Mouse (Mus musculus): ENCODE measurements at regions not wholly inside any gene's neighbourhood (a gene's known extent, or its start where the extent isn't known, plus 50 kb on each side); places are given as distances from the start of the nearest gene placed in this dataset.

- Histone ChIP-seq H3K4me3 (no peak overlapping the region), H3K4me2 (no peak overlapping the region), H3K4me1 (replicated peaks) (no peaks in the 10 kb centered on the region), H3K9me3 (no peaks in the 10 kb centered on the region), H3K27me3 (no peaks in the 10 kb centered on the region), H3K9ac (no peak overlapping the region), H3K36me3 (no peaks in the 10 kb centered on the region), H3K27ac (replicated peaks) (no peak overlapping the region)
- ATAC-seq (ENCODE audit: low FRiP score, low read depth): no peak
- 96% methylated on average over 1 of the region's 1 CpGs for WGBS
Measured at GRCm38 (mm10) chr14:82065173-82065572, 2081.3 kb downstream of the Olfm4 start.

DNA sequence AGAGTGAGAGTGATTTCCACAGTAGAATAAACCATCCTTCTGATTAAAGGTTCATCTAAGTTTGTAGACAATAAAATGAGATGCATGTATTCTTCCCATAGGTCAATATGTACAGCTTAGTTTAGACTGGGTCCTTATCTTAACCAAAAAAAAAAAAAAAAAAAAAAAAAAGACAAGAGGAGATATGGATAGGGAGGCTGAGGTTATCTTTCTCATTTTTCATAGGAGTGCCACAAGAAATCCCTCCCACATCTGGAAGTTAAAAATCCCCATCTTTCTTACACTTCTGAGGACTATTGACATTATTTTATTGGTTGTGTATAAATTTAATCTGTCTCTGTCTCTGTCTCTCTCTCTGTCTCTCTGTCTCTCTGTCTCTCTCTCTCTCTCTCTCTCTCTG lies 2117.8 kb downstream of the Olfm4 start:
- no peak overlapping the region for H3K4me2 ChIP-seq
- H3K9ac ChIP-seq: no peak overlapping the region
- no peaks in the 10 kb centered on the region for H3K4me1 ChIP-seq (replicated peaks)
- no peak overlapping the region for H3K27ac ChIP-seq (replicated peaks)
- no peak overlapping the region for H3K4me3 ChIP-seq
- ATAC-seq (ENCODE audit: low FRiP score, low read depth): no peak
- H3K27me3 ChIP-seq: no peaks in the 10 kb centered on the region
- H3K36me3 ChIP-seq: no peaks in the 10 kb centered on the region
- H3K9me3 ChIP-seq: no peaks in the 10 kb centered on the region

GRCm38 (mm10) chr14:82112851-82113250 lies 2129.0 kb downstream of the Olfm4 start:
- ATAC-seq (ENCODE audit: low FRiP score, low read depth): no peak

DNA sequence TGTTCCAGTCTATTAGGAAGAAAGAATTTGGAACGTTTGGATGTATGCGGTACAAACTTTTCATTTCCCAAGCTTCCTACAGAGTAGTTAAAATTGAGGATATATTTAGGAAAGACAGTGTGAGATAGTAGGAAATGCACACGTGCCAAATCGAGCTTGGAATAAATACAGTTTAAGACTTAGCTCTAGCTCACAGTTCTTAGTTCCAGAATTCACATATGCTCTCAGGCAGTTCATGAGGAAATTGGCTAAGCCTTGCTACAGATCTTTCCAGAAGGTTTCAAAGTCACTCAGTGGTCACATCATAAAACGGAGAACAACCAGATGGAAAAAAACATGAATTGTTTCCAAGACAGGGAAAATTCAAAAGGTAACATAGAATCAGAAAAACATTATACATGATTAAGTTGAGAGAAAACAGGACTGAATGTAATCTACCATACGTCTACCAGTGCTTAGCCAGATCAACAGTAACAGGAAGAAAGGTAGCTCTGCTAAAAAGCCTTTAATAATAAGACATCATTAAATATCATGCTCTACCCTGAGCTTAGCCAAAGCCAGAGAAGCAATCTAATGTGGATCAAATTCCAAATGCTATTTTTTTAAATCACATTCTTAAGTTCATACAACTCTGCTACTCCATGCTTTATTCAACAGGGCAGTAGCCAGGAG lies 2165.1 kb downstream of the Olfm4 start:
- Histone ChIP-seq H3K9ac (no peak overlapping the region), H3K27me3 (no peaks in the 10 kb centered on the region), H3K36me3 (no peaks in the 10 kb centered on the region), H3K4me2 (no peak overlapping the region), H3K4me3 (no peak overlapping the region), H3K9me3 (no peaks in the 10 kb centered on the region), H3K27ac (replicated peaks) (no peak overlapping the region), H3K4me1 (replicated peaks) (no peaks in the 10 kb centered on the region)
- 91% methylated on average over 6 of the region's 6 CpGs for WGBS
- no peak for ATAC-seq (ENCODE audit: low FRiP score, low read depth)

More at GRCm38 (mm10) chr14:82112851-82113250, 2129.0 kb downstream of the Olfm4 start:
- H3K4me3 ChIP-seq: no peak overlapping the region
- no peaks in the 10 kb centered on the region for H3K36me3 ChIP-seq
- no peaks in the 10 kb centered on the region for H3K27me3 ChIP-seq
- no peak overlapping the region for H3K9ac ChIP-seq
- no peak overlapping the region for H3K27ac ChIP-seq (replicated peaks)
- no peaks in the 10 kb centered on the region for H3K4me1 ChIP-seq (replicated peaks)
- H3K4me2 ChIP-seq: no peak overlapping the region
- no peaks in the 10 kb centered on the region for H3K9me3 ChIP-seq

- Histone ChIP-seq H3K9ac (no peak overlapping the region), H3K4me3 (no peak overlapping the region), H3K36me3 (no peaks in the 10 kb centered on the region), H3K4me1 (replicated peaks) (no peaks in the 10 kb centered on the region), H3K4me2 (no peak overlapping the region), H3K27me3 (no peaks in the 10 kb centered on the region), H3K27ac (replicated peaks) (no peak overlapping the region), H3K9me3 (no peaks in the 10 kb centered on the region)
- whole genome bisulfite sequencing: 84% methylated on average over 1 of the region's 1 CpGs
- no peak for ATAC-seq (ENCODE audit: low FRiP score, low read depth)
Measured at GRCm38 (mm10) chr14:82185334-82185733, 2201.5 kb downstream of the Olfm4 start.

DNA sequence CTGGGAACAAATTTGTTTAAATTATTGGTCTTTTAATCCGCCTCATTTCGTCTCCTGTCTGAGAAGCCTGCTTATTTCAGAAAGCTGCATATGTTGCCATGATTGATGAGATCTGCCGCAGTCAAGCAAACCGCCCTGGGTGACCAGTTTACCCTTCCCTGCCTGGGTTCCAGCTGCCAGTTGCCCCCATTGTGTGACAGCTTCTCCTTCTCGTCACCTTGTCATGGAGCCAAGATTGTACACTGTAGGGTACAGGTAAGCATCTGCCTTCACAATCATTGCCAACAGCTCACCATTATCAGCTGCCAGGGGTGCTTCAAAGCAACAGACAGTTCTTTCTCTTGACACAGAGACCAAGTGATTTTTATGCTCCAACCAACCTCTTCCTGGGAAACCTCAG lies 2226.5 kb downstream of the Olfm4 start:
- Histone ChIP-seq H3K4me2 (no peak overlapping the region), H3K27ac (replicated peaks) (no peak overlapping the region), H3K9me3 (no peaks in the 10 kb centered on the region), H3K4me3 (no peak overlapping the region), H3K27me3 (no peaks in the 10 kb centered on the region), H3K4me1 (replicated peaks) (no peaks in the 10 kb centered on the region), H3K36me3 (no peaks in the 10 kb centered on the region), H3K9ac (no peak overlapping the region)
- WGBS: 40% methylated on average over 5 of the region's 5 CpGs
- ATAC-seq (ENCODE audit: low FRiP score, low read depth): peak; percentile 80

DNA sequence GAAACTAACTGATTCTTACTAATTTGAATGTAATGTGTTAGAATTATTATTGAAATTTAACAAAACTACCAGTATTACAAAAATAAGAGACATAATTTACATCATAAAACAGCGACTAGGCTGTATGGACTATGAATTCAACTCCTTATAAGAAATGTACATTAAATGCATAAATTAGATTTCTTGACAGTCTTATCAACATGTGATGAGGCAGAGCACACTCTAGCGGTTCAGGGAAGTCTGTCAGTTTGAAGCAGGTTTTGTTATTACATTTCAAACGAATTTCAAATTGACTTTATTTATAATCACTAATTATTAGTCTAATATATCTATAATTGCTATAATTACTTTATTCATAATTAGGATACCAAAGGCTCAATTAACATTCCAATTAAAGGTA lies 2214.8 kb upstream of the Pcdh17 start:
- Histone ChIP-seq H3K4me1 (replicated peaks) (no peaks in the 10 kb centered on the region), H3K4me3 (no peak overlapping the region), H3K27ac (replicated peaks) (no peak overlapping the region), H3K4me2 (no peak overlapping the region), H3K27me3 (no peaks in the 10 kb centered on the region), H3K9ac (no peak overlapping the region), H3K36me3 (no peaks in the 10 kb centered on the region), H3K9me3 (no peaks in the 10 kb centered on the region)
- no peak for ATAC-seq (ENCODE audit: low FRiP score, low read depth)
- 76% methylated on average over 3 of the region's 3 CpGs for WGBS

- ATAC-seq (ENCODE audit: low FRiP score, low read depth): no peak
- no peaks in the 10 kb centered on the region for H3K27me3 ChIP-seq
- no peaks in the 10 kb centered on the region for H3K4me1 ChIP-seq (replicated peaks)
- H3K27ac ChIP-seq (replicated peaks): no peak overlapping the region
- H3K4me2 ChIP-seq: no peak overlapping the region
- H3K9me3 ChIP-seq: no peaks in the 10 kb centered on the region
- 70% methylated on average over 1 of the region's 1 CpGs for WGBS
- H3K36me3 ChIP-seq: no peaks in the 10 kb centered on the region
- H3K4me3 ChIP-seq: no peak overlapping the region
- H3K9ac ChIP-seq: no peak overlapping the region
Measured at GRCm38 (mm10) chr14:82236238-82236637, 2207.1 kb upstream of the Pcdh17 start.

DNA sequence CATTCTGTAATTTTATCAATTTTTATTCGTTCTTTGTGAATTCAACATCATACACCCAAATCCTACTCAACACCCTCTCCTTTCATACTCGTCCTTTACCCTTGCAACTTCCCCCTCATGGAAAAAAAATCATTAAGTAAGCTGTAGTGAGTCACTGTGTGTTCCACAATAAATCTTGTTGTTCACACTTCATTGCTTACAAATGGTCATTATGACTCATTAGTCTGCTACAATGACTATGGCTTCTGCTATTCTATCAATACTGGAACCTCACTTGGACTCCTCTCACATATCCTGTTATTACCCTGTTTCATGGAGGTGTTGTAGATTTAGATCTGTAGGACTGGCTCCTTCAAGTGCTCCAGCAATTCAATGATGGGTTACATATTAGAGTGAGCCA lies 2200.0 kb upstream of the Pcdh17 start:
- Histone ChIP-seq H3K4me3 (no peak overlapping the region), H3K9me3 (no peaks in the 10 kb centered on the region), H3K4me2 (no peak overlapping the region), H3K9ac (no peak overlapping the region), H3K27me3 (no peaks in the 10 kb centered on the region), H3K36me3 (no peaks in the 10 kb centered on the region), H3K27ac (replicated peaks) (no peak overlapping the region), H3K4me1 (replicated peaks) (no peaks in the 10 kb centered on the region)
- ATAC-seq (ENCODE audit: low FRiP score, low read depth): no peak
- 55% methylated on average over 2 of the region's 2 CpGs for WGBS

DNA sequence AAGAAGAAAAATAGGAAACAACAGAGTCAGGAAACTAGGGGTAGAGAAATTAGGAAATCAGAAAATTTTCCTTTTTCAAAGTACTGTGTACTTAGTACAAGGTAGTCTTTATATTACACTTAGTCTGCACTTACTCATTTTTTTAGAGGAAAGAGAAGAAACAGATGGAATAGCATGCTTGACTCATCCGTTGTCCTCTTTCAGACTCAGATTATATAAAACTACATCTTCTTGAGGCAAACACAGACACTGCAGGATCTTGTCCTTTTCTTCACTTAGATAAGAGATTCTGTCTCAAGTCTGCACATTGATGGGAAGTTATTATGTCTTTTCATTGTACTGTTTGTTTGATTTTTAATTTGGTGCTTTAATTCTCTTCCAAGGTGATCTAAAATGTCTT lies 2198.5 kb upstream of the Pcdh17 start:
- Histone ChIP-seq H3K4me3 (no peak overlapping the region), H3K27ac (replicated peaks) (no peak overlapping the region), H3K9ac (no peak overlapping the region), H3K27me3 (no peaks in the 10 kb centered on the region), H3K9me3 (no peaks in the 10 kb centered on the region), H3K4me2 (no peak overlapping the region), H3K36me3 (no peaks in the 10 kb centered on the region), H3K4me1 (replicated peaks) (no peaks in the 10 kb centered on the region)
- ATAC-seq (ENCODE audit: low FRiP score, low read depth): no peak
- 84% methylated on average over 1 of the region's 1 CpGs for WGBS

Measured in hindbrain, embryonic 15.5 days (tissue).